Mouse (Mus musculus): ENCODE data around the gene Dennd6a. TPM values are rescaled to one million over a fixed set of nuclear protein-coding genes. Genes with fewer than 3 reads are reported as not detected.

Gene Dennd6a
- total RNA-seq (2023): 31.2 TPM

DNA sequence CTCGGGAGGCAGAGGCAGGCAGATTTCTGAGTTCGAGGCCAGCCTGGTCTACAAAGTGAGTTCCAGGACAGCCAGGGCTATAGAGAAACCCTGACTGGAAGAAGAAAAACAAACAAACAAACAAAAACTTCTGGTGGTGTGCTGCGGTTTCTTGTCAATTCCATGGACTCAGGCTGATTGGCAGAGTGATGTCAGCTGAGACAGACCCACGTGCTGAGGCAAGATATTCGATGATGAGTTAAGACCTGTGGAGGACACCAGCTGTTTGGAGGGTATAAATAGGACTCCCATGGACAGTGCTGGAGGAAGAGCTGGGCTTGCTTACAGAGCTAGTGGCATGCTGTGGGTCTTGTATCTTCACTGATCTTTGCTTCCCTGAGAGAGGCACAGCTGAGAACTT, at the start of gene Dennd6a:
Gene Dennd6a, plus strand, starts transcription at position 301 of the 400 bp plus-strand sequence.

GRCm38 (mm10) chr14:26534757-26535479, 38.7 kb upstream of the Dennd6a start, which contains the start of gene Slmap:
Gene Slmap, minus strand, starts transcription at chr14:26534931.

GRCm38 (mm10) chr14:26637851-26638707, 64.4 kb downstream of the Dennd6a start, which contains the start of gene Arf4:
Gene Arf4, plus strand, starts transcription at chr14:26638074.

DNA sequence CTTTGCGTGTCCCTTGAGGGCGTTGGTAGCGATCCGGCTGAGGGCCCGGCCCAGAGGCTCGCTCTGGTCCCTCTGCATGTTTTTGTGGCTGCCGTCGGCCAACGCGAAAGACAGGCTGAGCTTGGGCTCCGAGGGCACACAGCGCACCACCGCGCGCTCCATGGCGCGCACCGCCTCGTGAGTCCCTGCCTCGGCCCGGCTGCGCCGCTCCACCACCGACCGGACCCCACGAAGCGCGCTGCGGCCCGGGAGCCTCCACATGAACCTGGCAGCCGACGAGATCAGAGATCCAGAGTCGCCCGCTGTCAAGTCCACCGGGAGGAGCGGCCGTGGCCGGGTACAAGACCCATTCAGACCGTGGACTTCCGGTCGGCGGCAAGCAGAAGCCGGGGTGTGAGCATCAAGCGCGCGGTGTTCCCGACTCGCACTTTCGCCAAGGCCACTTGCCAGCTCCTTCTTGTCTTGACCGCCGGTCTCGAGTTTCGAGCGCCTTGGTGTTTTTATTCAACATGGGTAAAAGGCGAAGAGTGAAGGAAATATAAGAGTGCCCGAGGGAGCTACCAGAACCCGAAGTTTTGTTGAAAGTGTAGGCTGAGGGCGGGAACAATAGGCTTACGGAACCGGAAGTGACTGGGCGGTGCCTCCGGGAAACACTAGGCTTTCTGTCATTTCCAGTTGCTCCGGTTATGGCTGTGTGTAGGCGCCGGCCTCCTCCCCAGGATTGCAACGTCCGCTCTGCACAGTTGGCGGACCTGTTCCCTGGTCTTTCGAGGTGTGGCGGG, 95.8 kb downstream of the Dennd6a start, which contains the start of gene Pde12:
Gene Pde12, minus strand, starts transcription at position 592 of the 782 bp plus-strand sequence.

Other genes starting within 250 kb of the Dennd6a start
- gene Slmap, start 38.9 kb upstream of the Dennd6a start, total RNA-seq (2023): 64.8 TPM
- 170 TPM for gene Arf4, start 64.2 kb downstream of the Dennd6a start, total RNA-seq (2023)
- 12.3 TPM for gene Pde12, start 96.0 kb downstream of the Dennd6a start, total RNA-seq (2023)
- gene Dnah12, start 119.4 kb downstream of the Dennd6a start, total RNA-seq (2023): 0.31 TPM

Data from CD8-positive naive resting alpha-beta T cell, adult 57 days (primary cell).